Mouse (Mus musculus): ENCODE measurements at regions not wholly inside any gene's neighbourhood (a gene's known extent, or its start where the extent isn't known, plus 50 kb on each side); places are given as distances from the start of the nearest gene placed in this dataset.

DNA sequence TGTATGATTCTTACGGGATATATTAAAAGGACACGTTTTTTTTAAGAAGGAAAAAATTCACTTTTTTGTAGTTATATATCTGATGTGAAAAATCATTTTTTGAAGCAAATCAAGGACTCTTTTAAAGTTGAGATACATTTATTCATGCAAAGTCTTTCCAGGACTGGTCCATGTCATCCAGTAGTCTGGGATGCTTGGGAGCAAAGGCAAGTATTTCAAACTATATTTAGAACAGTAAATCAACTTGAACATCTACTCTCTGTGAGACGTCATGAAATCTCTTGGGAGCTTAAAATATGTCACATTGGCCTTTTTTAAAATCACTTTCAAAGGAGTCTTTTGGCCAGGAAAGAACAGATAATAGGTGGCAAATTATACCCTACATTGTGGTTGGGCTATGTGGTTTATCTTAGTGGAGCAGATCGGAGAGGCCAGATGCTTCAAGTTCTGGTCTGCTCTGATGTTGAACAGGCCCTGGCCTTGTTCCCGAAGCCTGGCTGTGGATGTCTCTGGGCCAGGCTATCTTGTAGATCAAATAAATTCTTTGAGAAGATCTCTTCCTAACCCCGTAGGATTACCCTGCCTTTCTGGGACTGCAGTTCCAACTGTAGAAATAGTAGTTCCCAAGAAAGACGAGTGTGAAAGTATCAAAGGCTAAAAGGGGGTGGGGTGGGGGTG, 936.8 kb upstream of the Lcorl start:
- DNase-seq: no peak

DNA sequence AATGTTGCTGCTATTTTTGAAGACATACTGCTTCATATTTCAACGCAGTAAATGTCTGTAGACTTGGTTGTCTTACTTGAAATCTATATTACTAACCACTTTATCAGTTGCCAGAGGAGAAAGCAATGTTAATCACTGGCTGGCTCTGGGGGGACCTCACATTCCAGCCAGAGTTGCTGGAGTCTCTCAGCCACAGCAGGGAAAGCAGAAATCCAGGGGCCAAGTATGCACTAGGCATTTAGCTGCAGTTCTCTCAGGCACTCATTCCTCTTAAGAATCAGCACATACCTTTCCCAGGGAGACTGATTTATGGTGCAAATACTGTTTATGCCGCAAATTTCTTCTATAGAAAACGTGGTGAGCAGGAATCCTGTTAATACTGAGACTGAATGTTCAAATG, 933.6 kb upstream of the Lcorl start:
- no peak for DNase-seq

DNA sequence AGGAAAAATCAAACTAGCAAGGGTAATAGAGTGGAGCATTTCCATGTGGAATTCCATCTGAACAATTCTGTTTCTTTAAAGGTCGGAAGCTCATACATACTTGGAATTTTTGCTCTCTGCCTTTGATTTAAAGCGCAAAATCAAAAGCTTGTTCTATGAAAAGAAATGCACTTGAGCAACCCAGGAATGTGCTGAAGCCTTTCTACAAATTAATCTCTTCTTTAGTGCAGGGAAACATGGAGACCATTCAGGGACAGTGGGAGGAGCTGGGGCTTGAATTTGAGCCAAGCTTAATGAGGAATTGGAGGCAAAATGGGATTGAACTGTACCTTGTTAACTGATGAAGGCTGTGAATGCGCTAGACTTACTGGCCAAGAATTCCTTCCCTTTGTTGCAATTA, 933.1 kb upstream of the Lcorl start:
- peak; percentile 4 for DNase-seq

DNA sequence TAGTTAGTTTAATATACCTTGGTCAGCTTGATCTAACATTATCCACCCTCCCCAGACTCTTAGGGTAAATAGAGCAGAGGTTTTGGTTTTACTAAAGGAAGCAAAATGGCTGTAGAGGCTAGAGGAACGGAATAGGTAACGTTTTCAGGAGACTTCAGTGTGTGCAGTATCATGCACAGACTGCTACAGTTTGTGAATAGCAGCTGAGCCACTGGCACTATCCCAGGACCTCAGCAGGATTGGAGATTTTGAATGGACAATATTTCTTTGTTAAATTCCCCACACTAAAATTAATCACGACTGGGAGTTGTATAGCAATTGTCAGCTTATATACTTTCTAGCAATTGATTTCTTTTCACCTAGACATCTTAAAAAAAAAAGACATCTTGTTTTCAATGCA, 929.7 kb upstream of the Lcorl start:
- no peak for DNase-seq

DNA sequence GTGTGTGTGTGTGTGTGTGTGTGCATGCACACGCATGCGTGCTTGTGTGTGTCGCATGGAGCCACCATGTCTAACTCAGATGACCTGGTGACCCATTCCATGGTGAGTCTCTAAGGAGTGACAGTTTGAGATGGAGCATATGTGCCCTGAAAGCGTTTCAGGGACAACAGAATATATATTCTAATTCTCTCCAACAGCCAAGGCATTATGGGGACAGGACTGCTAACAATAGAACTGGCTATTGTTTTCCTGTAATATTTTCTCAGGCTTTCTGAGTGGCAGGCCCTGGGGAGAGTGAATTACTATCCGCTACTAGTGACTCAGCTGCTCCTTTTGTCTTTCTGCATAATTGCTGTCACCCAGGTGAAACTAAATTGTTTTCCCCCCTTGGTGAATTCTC, 898.7 kb upstream of the Lcorl start:
- no peak for DNase-seq

DNA sequence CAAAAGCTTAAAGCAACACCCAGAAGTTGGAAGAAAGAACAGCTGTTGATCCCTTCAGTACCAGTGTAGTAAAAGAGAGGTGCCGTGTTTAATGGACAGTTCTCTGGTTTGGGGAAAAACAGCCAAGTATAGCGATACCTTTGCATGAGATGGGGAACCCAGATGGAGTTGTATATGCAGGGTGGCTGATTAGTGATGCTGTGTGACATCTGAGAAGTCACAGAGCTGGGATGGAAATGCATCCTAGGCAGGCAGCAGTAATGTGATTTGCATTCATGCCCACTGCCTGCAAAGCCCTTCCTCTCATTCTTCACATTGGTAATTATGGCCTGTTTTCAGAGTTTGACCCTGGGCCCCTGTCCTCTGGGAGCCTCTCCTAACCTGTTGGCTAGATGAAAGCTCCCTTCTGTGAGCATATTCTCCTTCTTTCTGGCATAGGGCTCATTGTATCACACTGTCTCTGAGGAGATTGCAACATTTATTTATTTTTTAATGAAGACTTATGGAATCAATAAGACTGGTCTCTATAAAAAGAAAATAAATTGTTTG, 882.7 kb upstream of the Lcorl start:
- DNase-seq: no peak

DNA sequence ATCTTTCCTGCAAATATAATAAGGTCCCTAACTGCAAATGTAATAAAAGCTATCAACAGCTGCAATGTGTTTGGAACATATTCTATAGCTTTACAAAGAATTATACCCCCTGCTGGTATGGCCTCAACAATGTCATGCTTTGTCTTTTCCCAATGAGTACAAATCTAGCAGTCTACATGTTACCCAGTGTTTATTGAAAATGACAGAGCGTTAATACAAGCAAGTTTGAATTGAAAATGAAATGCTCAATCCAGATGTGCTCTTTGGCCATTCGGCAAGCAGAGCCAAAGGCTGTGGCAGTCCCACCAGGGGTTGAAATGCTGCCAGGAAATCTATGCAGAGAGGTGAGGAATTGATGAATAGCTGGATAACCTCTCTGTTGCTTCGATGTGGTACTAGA, 875.1 kb upstream of the Lcorl start:
- DNase-seq: no peak

DNA sequence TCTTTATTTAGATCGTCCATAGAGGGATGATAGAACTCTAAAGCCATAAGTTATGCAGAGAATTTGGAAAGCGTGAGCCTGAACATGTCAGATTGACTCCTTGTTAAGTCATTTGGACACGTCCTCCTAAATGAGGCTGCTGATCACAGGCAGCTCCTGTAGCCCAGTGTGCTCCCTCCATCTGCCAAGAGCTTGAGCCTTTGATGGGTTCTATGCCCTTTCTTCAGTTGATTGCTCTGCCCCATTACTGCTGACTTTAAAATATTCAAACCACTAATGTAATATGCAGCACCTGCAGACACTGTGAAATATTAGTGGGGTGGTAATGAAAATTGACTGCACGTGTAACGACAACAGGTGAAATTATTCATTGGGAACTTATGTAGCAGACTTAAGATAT, 874.6 kb upstream of the Lcorl start:
- DNase-seq: no peak

DNA sequence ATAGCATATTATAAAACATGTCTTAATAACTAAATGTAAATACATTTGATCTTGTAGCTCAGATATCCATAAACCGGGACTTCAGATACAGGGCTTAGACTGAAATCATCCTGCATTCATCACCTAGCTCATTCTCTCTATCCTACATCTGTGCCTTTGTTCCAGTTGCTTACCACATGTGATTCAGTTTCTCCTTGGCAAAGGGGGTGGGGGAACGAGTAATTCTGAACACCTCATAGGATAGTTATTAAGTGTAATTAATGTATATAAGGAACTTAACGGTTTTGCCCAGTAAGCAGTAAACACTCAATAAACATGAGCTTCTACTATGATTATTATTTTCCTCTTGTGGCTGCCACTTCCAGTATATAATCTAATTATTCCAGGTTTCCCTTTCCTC, 873.9 kb upstream of the Lcorl start:
- DNase-seq: no peak

DNA sequence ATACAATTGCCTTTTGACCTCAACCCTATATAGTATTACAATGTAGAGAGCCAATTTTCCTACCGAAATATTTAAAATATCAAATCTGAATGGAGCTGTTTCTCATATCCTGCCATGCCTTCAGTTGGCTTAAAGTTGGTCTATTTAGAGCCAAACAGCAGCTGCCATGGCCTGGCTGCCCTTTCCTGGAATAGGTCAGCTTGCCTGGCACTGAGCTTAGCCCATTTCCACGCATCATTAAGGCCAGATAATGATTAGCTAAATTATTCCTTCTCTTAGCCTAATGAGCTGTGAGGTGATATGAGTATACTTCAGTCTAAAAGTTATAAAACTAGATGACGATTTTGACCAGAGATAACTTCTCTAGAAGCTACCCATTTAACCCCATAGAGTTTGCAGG, 852.2 kb upstream of the Lcorl start:
- no peak for DNase-seq

DNA sequence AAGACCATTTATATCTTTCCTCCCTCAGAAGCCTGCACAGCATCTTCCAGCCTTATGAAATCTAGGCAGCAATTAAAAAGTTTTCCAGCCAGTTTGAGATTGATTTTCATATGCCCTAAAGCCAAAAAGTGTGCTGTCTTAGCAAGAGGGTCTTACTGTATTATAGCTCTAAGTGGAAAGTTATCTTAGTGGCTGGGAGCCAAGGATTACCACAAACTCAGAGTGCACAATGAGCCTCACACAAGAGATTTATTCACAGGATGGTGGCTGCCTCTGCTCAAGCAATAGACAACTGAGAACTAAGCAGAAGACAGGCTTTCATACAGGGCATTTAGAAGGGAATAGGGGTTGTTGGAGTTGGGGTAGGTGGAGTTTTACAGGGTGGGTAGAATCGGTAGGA, 850.4 kb upstream of the Lcorl start:
- DNase-seq: no peak

DNA sequence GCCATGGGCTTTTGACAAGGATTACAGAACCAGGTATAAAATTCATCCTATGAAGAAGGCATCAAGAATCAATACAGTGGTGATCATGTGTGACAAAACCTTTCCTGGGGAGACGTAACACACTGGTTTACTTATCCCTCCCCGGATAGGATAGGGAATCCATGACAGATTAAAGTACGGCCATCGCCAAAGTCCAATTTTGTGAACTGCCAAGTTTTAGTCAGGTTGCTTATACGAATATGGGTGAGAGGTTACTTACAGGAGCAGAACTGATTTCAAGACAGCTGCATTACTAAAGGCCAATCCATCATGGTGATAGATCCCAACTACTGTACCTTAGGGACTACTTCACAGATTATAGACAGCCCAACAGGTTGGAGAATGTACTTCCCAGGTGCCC, 849.6 kb upstream of the Lcorl start:
- no peak for DNase-seq

DNA sequence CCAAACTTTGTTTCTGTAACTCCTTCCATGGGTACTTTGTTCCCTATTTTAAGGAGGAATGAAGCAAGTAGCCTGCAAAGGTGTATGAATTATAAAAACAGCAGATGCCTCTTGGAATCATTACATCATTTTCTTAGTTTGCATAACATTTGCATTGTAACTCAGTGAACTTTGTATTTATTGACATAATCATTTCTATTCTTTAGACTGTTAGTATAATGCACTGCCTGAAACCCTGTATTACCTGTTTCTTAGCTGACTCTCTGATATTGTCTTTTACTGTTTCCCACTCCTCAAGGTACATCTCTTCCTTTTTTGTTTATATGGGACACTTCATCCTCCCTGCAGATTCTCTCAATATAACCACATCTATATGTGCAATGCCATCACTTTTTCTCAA, 820.6 kb upstream of the Lcorl start:
- no peak for DNase-seq

DNA sequence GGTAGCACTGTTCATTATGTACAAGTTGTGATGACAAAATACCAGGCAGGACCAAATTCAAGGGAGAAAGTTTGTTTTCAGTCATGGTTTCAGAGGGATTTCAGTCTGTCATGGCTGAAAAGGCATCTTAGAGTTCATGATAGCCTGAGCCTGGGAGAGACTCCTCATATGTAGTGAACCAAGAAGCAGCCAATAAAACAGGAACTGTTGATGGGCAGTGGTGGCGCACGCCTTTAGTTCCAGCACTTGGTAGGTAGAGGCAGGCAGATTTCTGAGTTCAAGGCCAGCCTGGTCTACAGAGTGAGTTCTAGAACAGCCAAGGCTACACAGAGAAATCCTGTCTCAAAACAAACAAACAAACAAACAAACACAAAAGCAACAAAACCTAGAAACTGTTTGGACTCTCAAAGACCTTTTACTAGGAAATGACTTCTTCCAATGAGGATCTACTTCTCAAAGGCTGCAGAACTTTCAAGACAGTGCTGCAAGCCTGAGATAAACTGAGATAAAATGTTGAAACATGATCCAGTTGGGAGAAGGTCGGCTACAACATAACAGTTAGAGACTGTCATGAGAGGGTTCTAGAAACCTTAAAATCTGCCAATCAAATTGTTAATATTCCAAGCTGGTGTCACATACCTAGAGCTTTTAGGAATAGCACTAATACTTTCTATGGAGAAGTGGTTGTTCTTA, 817.5 kb upstream of the Lcorl start:
- no peak for DNase-seq

DNA sequence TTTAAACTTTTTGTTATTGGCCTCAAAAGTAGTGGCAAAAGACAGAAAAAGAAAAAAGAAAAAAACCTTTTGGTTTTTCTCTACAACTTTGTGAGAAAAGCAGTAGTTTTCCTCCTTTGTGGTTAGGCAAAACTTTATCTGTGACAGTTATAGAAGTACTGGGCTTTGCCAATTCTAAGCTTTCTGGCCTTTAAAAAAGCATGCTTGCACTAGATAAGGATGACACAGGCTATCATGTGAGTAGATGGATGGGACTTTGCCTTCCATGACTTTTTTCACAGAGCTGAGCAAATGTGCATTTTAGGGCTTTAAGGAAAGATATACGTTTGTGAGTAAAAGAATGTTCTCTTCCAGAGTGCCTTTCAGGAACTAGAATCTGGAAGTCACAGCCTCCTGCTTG, 816.0 kb upstream of the Lcorl start:
- no peak for DNase-seq

DNA sequence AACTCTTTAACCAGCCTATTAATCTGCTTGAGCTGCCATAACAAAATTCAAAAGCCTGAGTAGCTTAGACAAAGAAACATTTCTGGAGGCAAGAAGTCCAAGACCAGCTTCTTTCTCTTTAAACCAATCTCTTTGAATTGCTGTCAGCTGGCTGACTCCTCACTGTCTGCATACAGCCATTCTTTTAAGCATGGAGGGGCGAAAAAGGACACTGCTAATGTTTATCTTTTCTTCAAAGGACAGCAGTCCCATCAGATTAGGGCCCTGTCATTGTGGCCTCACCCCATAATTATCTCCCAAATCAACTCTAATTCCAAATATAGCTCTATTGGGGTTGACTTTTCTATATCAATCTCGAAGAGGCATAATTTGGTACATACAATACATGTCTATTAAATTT, 813.1 kb upstream of the Lcorl start:
- no peak for DNase-seq

DNA sequence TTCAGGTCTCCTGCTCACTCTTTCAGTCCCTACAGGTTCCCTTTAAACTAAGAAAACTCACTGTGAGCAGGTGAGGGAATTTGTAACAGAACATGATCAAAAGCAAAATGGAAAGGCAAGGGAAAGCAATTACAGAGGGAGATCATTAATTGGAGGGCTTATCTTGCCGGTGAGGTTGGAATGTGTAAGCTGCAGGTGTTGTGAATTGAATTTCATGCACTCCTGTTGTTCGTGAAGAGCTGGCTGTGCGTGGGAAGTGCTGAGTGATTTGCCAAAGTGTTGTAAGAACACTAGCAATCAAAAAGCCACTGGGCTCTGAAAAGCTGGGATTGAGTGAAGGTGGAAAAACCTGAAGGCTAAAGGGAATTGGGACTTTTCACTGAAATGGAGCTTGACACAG, 808.8 kb upstream of the Lcorl start:
- DNase-seq: no peak

DNA sequence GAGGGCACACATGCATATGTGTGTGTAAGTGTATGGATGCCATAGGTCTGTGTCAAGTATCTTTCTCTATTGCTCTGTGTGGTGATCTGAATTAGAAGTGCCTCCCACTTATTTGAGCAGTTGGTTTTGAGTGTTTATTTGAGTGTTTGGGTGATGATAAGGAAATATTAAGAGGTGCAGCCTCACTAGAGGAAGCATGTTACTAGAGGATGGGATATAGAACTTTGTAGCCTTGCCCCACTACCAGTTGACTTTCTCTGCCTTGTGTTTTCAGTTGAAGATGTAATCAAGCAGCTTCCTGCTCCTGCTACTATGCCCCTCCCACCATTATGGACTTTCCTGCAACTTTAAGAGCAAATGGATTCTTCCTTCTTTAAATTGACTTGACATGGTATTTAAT, 799.6 kb upstream of the Lcorl start:
- DNase-seq: no peak

DNA sequence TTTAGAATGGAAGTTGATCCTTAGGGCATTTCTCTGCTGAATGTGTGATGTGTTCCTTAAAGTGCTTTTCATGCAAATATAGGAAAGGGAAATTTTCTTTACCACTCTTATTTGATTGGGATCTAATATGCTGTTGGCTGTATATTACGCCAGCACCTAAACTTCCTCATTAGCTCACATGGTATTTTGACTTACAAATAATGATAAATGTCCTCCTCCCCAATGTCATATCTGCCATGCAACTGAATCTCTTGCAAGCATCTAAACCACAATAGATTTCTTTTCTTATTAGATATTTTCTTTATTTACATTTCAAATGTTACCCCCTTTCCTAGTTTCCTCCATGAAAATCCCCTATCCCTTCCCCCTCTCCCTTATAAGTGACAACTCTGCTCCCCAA, 796.8 kb upstream of the Lcorl start:
- no peak for DNase-seq

DNA sequence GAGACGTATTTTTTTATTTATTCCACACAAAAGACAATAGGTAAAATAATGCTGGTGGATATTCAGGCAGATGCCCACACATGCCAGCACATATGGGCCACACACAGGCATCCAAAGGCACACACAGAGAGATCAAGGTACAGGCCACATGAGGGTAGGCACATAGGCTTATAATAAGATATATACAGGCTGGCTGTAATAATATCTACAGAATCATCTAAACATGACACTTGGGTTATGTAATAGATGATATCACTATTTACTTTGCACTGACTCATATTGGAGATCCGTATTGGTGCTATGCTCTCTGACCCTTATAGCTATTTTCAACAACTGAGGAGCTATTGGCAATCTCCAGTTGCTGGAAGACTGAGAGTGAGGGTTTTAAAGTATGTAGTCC, 785.6 kb upstream of the Lcorl start:
- no peak for DNase-seq

DNA sequence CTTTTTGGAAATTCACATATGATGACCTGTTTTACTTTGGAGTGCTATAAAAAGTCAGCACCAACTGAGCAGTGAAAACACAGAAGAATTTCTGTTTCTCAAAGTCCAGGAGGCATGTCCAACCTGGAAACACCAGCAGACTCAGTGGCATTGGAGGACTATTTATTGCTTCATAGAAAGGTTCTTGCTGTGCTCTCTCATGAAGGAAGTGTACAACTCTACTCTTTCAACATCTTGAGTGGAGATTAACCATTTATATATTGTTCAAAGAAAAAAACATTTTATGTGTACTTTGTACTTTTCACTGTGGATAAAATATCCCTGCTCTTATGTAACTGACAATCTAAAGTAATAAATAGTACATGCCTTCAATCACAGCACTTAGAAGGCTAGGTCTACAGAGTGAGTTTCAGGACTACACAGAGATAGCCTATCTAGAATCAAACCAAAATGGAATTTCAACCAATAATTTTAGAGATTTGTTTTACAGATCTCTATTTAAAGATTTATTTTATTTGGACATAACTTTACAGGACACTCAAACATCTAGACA, 777.8 kb upstream of the Lcorl start:
- DNase-seq: no peak

All from adrenal gland, postnatal 25 days (tissue).